Mouse (Mus musculus) kidney, embryonic 15.5 days (tissue): ENCODE measurements around the gene Kif3a. TPM values are rescaled to one million over a fixed set of nuclear protein-coding genes. Genes with fewer than 3 reads are reported as not detected.

ENCODE experiments used
- ATAC-seq: fragments of 200-750 bp; cut with Nextera tagmentation; replicated peaks from 2 replicates; pipeline ENCODE4 v1.8.0; 2017; ENCODE audit warnings: moderate TSS enrichment; ENCODE audit not compliant: low FRiP score
- H3K27ac ChIP-seq: fragments of 300-500 bp; sonication (generic); 2 replicates; pipeline ENCODE4 v1.5.1; 2015; ENCODE audit warnings: mild to moderate bottlenecking, inconsistent platforms
- H3K27me3 ChIP-seq: fragments of 300-500 bp; sonication (generic); 2 replicates; pipeline ENCODE4 v1.6.1; 2015; ENCODE audit warnings: inconsistent platforms
- H3K36me3 ChIP-seq: fragments of 300-500 bp; sonication (generic); 2 replicates; pipeline ENCODE4 v1.6.1; 2015; ENCODE audit warnings: inconsistent platforms
- H3K4me1 ChIP-seq: fragments of 300-500 bp; sonication (generic); 2 replicates; pipeline ENCODE4 v1.6.1; 2015; ENCODE audit warnings: inconsistent platforms
- H3K4me2 ChIP-seq: fragments of 300-500 bp; sonication (generic); 2 replicates; pipeline ENCODE4 v1.6.1; 2015; ENCODE audit warnings: moderate library complexity, mild to moderate bottlenecking, inconsistent platforms
- H3K4me3 ChIP-seq: fragments of 300-500 bp; sonication (generic); replicated peaks from 2 replicates; pipeline ENCODE4 v1.5.1; 2015; ENCODE audit warnings: mild to moderate bottlenecking, inconsistent platforms
- H3K9ac ChIP-seq: fragments of 300-500 bp; sonication (generic); 2 replicates; pipeline ENCODE4 v1.6.1; 2015; ENCODE audit warnings: mild to moderate bottlenecking, inconsistent platforms
- H3K9me3 ChIP-seq: fragments of 300-500 bp; sonication (generic); replicated peaks from 2 replicates; pipeline ENCODE4 v1.6.1; 2016; ENCODE audit warnings: inconsistent platforms
- WGBS: fragments of 180-500 bp; shearing (Covaris S2); methylation state at CpG from one replicate; pipeline ENCODE4 v1.1.7; 2015; ENCODE audit warnings: mixed read lengths; 5-methylcytosine and 5-hydroxymethylcytosine counted together
- polyA plus RNA-seq: library from polyadenylated mRNA; unstranded; fragments of >200 nt; fragmentation: Nextera tagmentation; extraction: Ambion mirVana; gene quantifications from 2 replicates; pipeline ENCODE4 v1.2.1, GENCODE M21; 2015

Kif3a gene
- polyA plus RNA-seq: 65.6 and 68.6 TPM in 2 replicates

DNA sequence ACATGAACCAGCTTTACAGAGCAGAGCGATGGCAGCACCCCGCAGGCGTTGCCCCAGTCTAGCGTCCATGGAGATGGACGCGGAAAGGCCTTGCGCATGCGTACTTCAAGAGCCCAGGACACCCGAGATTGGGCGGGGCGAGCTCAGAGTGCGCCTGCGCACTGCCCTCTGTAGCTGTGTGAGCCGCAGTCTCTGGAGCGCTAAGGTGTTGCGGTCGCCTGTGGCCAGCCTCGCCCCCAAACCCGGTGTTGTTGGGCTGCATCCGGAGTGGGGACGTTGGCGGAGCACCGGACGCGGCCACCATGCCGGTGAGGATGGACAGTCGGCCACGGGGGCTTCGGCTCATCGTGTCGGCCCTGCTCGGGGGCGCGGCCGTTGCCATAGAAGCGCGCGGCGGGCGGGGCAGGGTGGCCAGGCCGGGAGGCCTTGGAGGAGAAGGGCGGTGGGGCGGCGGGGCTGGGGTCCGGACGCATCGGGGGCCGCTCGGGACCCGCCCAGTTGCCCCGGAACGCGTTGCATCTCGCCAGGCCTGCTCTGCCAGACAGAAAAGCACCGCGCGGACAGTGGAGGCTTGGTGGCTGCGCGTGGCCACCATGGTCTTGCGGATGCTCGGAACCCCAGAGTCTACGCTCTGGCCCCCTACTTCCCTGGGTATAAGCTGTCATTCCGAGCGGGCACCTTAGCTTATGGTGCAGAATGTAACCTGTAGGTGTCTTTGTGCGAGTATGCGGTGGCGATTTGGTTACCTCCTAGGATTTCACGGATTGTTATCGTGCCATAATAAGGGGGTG lies at the start of gene Kif3a:
Kif3a (plus strand) TSS at position 156 of the 791 bp plus-strand sequence.
- H3K4me1 ChIP-seq: peaks cover 11% of the 10 kb centered on the region
- WGBS: under 1% methylated on average over 66 of the region's 69 CpGs
- no peaks in the 10 kb centered on the region for H3K27me3 ChIP-seq
- peak; percentile 98 for ATAC-seq
- peak within 1 kb of the TSS; percentile 72 for H3K4me3 ChIP-seq
- H3K9me3 ChIP-seq: no peaks in the 10 kb centered on the region
- peak within 1 kb of the TSS; percentile 74 for H3K4me2 ChIP-seq
- peak within 1 kb of the TSS; percentile 68 for H3K9ac ChIP-seq
- peak within 1 kb of the TSS; percentile 73 for H3K27ac ChIP-seq
- H3K36me3 ChIP-seq: peaks cover 11% of the 10 kb centered on the region

DNA sequence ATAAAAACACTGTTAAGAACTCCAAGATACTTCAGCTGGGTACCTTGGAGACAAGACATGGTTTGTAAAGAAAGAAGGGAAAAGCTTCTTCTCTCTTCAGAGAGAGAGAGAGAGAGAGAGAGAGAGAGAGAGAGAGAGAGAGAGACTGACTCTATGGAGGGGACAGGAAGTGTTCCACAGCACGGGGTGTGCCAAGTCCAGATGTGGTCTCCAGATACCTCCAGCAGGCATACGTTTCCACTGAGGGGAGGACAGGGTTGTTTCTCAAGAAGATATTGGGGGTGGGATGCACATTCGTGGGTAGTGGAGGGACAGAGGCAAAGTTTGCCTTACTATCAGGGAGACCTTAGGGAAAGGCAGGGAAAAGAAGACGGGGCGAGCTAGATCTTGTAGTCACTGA lies 48.4 kb upstream of the Kif3a start:
- Histone ChIP-seq H3K4me2 (no peak overlapping the region), H3K27me3 (peaks cover 6% of the 10 kb centered on the region), H3K9ac (no peak overlapping the region), H3K4me3 (peak overlapping the region; percentile 86), H3K27ac (peak overlapping the region; percentile 85; the same call in 1 of the 2 replicates), H3K4me1 (peaks cover 40% of the 10 kb centered on the region), H3K9me3 (no peaks in the 10 kb centered on the region), H3K36me3 (no peaks in the 10 kb centered on the region)
- WGBS: 48% methylated on average over 5 of the region's 5 CpGs
- no peak for ATAC-seq

DNA sequence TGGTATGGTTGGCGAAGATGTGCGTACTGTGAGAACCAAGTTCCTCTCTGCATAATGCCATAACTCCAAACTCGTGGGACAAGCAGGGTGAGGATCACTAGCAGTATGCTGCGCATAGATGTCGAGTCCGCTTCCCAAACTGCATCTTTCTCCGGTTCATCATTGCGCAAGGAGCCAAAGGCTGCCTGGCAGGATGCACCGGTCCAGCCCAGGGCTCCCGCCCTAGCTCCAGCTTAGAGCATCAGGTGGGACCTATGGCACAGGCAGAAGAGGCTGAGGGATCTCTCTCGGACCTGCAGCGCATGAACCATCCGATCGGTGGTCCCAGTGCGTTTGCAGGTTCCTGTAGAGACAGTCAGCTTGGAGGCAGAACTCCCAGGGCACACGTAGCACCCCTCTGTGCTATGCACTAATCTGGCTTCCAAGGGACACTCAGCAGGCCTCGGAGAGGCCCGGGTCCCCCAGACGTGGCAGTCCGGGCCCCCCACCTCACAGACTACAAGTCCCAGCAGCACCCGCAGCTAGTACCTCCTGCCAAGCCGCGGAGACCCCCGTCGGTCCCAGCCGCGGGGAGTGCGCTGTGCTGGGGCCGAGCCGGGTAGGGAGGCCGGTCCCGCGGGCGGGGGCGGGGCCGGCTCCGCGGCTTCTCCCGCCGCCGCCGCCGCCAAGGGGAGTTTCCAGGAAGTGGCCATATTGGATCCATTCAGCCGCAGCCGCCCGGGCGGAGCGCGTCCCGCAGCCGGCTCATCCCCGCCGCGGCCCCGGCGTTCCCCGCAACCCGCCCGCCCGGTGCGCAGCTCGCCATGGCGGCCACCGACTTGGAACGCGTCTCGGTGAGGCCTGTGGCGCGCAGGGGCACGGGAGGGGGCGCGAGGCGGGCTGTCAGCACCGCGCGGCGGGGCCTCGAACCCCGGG lies 47.7 kb upstream of the Kif3a start, which contains the start of gene Sept8:
Sept8 (plus strand) TSS at position 51 of the 915 bp plus-strand sequence.
- no peaks in the 10 kb centered on the region for H3K9me3 ChIP-seq
- H3K27me3 ChIP-seq: peaks cover 6% of the 10 kb centered on the region
- peak within 1 kb of the TSS; percentile 83 for H3K4me2 ChIP-seq
- H3K36me3 ChIP-seq: no peaks in the 10 kb centered on the region
- peak; percentile 82 for ATAC-seq
- H3K4me3 ChIP-seq: peak within 1 kb of the TSS; percentile 86
- peak within 1 kb of the TSS; percentile 85 for H3K27ac ChIP-seq
- H3K4me1 ChIP-seq: peaks cover 44% of the 10 kb centered on the region
- 5% methylated on average over 73 of the region's 79 CpGs for WGBS
- H3K9ac ChIP-seq: peak within 1 kb of the TSS; percentile 82

DNA sequence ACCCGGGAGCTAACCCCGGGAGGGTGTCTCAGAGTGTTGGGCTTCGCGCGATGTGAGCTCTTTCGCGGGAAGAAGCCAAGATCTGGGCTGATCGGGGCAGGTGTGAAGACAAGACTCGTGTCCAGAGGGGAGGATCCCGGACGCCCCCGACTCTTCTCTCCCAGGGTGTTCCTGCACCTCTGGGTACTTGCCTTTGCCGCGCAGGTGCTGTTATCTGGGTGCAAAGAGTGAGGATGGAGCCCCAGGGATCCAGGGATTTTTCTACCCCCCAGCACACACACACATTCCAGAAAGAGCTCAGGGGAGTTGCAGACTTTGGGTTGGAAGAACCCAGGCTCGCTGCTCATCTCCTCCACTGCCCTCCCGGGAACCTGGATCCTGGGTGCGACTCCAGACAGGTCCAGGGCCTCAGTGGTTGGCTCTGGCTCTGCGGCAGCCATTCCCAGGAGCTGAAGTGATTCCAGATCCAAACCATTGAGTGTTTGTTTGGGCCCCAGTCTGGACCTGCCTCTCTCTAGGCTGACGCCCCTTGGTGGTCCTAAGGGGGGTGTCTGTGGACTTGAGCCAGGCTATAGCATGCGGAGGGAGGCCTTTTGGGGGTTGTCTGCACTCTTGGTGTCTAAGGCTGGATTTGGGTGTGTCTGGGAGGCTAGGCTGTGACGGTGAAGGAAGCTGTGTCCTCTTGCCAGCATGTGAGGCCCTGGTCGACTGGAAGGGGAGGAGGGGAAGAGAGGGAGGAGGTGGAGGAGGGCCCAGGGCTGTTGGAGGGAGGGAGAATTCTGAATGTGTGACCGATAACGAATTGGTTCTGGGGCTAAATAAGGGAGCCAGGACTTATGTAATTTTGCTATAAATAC lies 46.8 kb upstream of the Kif3a start:
- peak; percentile 67 for ATAC-seq
- Histone ChIP-seq H3K9me3 (no peaks in the 10 kb centered on the region), H3K27me3 (peaks cover 6% of the 10 kb centered on the region), H3K9ac (peak overlapping the region; percentile 82), H3K36me3 (no peaks in the 10 kb centered on the region), H3K27ac (peak overlapping the region; percentile 85), H3K4me2 (peak overlapping the region; percentile 83), H3K4me1 (peaks cover 53% of the 10 kb centered on the region), H3K4me3 (peak overlapping the region; percentile 86)
- 2% methylated on average over 24 of the region's 24 CpGs for WGBS

DNA sequence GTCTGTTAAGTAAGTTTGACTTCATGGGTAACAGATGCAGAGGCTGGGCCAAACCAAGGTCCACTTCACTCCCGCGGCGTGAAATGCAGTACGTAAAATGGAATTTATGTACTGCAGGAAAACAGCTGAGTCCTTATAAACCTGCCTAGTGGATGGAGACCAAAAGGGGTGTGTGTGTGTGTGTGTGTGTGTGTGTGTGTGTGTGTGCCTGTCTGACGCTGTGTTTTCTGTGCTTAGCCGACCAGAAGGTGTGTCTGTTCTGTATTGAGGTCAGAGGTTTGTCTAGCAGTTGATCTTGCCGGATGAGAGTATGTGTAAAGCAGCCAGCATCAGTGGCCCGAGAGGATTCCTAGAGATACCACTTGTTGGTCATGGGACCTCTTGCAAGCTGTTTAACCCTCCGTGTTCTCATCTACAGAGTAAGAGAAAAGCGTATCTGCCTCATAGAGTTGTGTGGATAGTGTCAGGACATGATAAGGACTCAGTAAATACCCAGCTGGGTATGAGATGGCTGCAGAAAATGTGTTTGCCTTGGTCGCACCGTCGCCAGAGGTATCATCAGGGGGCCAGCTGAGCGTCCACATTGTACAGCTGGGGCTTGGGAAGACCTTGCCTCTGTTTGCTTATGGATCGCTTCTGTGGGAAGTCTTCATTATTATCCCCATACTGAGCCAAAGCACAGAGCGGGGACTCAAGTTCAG lies 45.9 kb upstream of the Kif3a start:
- WGBS: 45% methylated on average over 16 of the region's 16 CpGs
- H3K9ac ChIP-seq: peak overlapping the region; percentile 82; the same call in 1 of the 2 replicates

DNA sequence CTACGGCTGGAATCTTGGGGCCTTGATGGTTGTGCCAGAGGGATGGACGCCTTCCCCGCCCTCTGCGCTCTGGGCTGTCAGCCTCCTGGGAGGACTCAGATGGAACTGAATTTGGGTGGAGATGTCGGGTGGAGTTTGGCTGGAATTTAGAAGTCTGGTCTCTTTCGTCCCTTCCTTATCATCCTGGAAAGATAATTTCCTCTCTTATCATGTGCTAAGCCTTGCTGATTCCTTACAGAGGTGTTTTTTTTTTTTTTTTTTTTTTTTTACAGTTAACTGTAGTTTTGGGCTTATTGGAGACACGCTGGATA lies 45.4 kb upstream of the Kif3a start:
- Histone ChIP-seq H3K9ac (no peak overlapping the region), H3K9me3 (no peaks in the 10 kb centered on the region), H3K4me2 (no peak overlapping the region; the same call in 1 of the 2 replicates), H3K36me3 (no peaks in the 10 kb centered on the region), H3K4me3 (no peak overlapping the region; the same call in 1 of the 2 replicates), H3K4me1 (peaks cover 61% of the 10 kb centered on the region), H3K27ac (0 out of 2 replicates have a peak overlapping the region, but pooled peaks have one; percentile 85), H3K27me3 (peaks cover 6% of the 10 kb centered on the region)
- WGBS: 85% methylated on average over 7 of the region's 7 CpGs
- no peak for ATAC-seq

More for the DNA sequence above, 45.9 kb upstream of the Kif3a start:
- peaks cover 6% of the 10 kb centered on the region for H3K27me3 ChIP-seq
- H3K4me2 ChIP-seq: peak overlapping the region; percentile 83
- H3K27ac ChIP-seq: peak overlapping the region; percentile 85; the same call in 1 of the 2 replicates
- no peak for ATAC-seq
- H3K4me1 ChIP-seq: peaks cover 61% of the 10 kb centered on the region
- no peaks in the 10 kb centered on the region for H3K9me3 ChIP-seq
- H3K36me3 ChIP-seq: no peaks in the 10 kb centered on the region
- H3K4me3 ChIP-seq: peak overlapping the region; percentile 86

DNA sequence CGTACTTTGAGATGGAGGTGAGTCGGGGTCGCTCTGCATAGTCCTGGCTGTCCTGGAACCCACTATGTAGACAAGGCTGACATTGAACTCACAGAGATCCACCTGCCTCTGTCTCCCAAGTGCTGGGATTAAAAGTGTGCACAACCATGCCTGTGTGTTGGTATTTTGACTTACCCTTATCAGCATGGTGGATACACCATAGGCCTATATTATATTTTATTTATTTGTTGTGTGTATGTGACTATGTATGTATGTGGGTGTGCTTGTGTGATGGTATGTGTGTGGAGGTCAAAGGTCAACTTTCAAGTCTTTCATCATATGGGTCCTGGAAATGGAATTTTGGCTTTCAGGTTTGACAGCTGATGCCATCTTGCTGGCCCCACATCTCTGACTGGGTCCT lies 44.8 kb upstream of the Kif3a start:
- ATAC-seq: no peak
- Histone ChIP-seq H3K4me3 (no peak overlapping the region), H3K4me2 (no peak overlapping the region), H3K9me3 (no peaks in the 10 kb centered on the region), H3K9ac (no peak overlapping the region), H3K27me3 (peaks cover 6% of the 10 kb centered on the region), H3K27ac (no peak overlapping the region), H3K4me1 (peaks cover 61% of the 10 kb centered on the region), H3K36me3 (no peaks in the 10 kb centered on the region)
- WGBS: 94% methylated on average over 3 of the region's 3 CpGs

DNA sequence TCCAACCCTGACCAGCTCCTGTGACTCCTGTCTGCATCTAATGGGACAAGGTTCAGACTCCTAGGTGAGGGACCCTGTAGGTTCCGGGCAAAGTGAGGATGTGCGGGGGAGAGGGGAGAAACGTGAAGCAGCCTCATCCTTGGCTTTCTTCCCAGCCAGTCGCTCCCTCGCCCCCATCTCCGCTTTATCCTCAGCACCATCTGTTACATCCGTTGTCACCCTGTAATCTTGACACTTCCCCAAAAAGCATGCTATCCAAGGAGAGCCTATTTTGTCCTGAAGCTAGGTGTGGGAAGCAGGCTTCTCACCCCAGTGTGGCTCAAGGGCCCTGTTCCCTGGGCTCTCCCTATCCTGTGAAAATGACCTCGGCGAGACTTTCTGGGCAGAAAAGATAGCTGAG lies 44.2 kb upstream of the Kif3a start:
- Histone ChIP-seq H3K9me3 (no peaks in the 10 kb centered on the region), H3K4me2 (no peak overlapping the region), H3K9ac (0 out of 2 replicates have a peak overlapping the region, but pooled peaks have one; percentile 0), H3K4me1 (peaks cover 61% of the 10 kb centered on the region), H3K4me3 (no peak overlapping the region), H3K27ac (no peak overlapping the region), H3K27me3 (peaks cover 6% of the 10 kb centered on the region), H3K36me3 (no peaks in the 10 kb centered on the region)
- ATAC-seq: no peak
- WGBS: 38% methylated on average over 9 of the region's 9 CpGs

DNA sequence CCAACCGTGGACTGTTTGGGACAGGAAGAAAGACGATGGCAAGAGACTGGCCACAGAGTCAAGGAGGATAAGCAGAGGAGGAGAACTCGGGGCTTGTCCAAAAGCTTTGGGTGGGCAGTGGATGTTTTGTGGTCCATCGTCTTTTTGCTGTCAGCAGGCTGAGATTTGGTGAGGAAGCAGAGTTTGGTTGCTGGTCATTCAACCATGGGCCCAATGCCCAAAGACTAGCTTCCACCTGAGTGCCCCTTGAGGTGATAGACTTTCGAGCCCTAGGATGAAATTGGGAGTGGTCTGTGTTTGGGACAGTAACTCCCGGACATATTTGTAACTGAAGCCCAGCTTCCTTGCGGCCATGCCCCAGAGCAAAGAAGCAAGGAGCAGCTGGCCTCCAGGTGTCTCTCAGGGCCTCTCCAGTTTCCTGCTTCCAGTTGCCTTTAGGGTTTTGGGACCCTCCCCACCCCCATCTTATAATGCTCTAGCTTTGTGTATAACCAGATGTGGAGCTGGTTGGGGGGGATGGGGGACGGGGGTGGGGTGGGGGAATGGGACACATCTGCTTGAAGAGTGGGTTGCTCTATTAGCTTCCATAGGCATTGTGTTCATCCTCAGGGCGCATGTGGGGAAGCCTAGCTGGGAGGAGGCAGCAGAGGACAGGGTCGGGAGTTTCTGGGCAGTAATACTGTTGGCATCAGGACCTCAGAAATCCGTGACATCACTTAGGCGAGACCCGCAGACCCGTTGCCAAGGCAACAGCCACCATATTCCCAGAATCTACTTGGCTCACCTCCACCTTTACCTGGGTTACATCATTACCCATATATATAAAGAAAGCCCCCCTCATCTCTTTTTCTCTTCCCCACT lies 43.4 kb upstream of the Kif3a start:
- no peak for ATAC-seq
- no peak overlapping the region for H3K27ac ChIP-seq
- H3K9me3 ChIP-seq: no peaks in the 10 kb centered on the region
- H3K27me3 ChIP-seq: peaks cover 2% of the 10 kb centered on the region
- H3K4me1 ChIP-seq: peaks cover 66% of the 10 kb centered on the region
- WGBS: 70% methylated on average over 14 of the region's 14 CpGs
- H3K9ac ChIP-seq: no peak overlapping the region
- no peaks in the 10 kb centered on the region for H3K36me3 ChIP-seq
- H3K4me3 ChIP-seq: no peak overlapping the region
- no peak overlapping the region for H3K4me2 ChIP-seq

DNA sequence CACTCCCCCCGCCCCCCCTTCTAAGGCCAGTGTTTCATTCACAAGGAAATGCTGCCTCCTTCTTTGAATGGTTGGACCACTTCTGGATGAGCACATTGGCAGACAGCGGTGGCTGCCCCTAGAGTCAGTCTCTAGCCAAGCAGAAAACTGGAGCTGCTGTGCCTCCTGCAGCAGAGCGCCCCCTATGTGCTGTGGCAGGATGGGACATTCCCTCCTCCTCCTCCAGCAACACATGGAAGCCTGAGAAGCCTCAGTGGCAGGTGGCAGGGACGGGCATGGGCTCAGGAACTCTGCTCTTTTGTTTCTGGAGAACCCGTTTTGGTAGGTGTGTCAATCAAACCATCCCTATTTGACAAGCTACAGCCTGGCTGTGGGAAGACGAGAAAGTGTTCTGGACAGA lies 42.3 kb upstream of the Kif3a start:
- Histone ChIP-seq H3K27me3 (no peaks in the 10 kb centered on the region), H3K4me1 (peaks cover 69% of the 10 kb centered on the region), H3K4me3 (no peak overlapping the region), H3K9me3 (no peaks in the 10 kb centered on the region), H3K36me3 (no peaks in the 10 kb centered on the region), H3K27ac (no peak overlapping the region), H3K9ac (no peak overlapping the region), H3K4me2 (no peak overlapping the region)
- no peak for ATAC-seq
- WGBS: 76% methylated on average over 6 of the region's 6 CpGs
